Mouse (Mus musculus): ENCODE measurements around the gene Wdr95. TPM values are rescaled to one million over a fixed set of nuclear protein-coding genes. Genes with fewer than 3 reads are reported as not detected.

Wdr95 gene
- total RNA-seq, 1 experiment from 2014 or later = not detected

Other genes starting within 250 kb of the Wdr95 start
- gene Medag, start 116.9 kb upstream of the Wdr95 start, total RNA-seq (2021) = 3.9 and 4.5 TPM in 2 replicates
- not detected in 2 replicates for gene Tex26, start 89.0 kb upstream of the Wdr95 start, total RNA-seq (2021)
- 62.0 and 113 TPM in 2 replicates for gene Hsph1, start 107.7 kb downstream of the Wdr95 start, total RNA-seq (2021)
- gene B3glct, start 149.6 kb downstream of the Wdr95 start, total RNA-seq (2021) = 20.5 and 22.9 TPM in 2 replicates